Mouse (Mus musculus): ENCODE results near the gene Akr1c14.

- TF ChIP-seq BHLHE40 (IDR thresholded peaks at IDR 0.05; ENCODE audit: low read depth, low read length) = no peak
- no peak for TF ChIP-seq HCFC1 (IDR thresholded peaks at IDR 0.05; ENCODE audit: low read depth, low read length)
- TF ChIP-seq CTCF (conservative IDR thresholded peaks at IDR 0.05 in 1 of 2, IDR thresholded peaks at IDR 0.05 in 1 of 2; ENCODE audit: low read depth in 2 of 2, low read length in 2 of 2) = no peak
- no peak for TF ChIP-seq SIN3A (IDR thresholded peaks at IDR 0.05; ENCODE audit: low read length)
- no peak for TF ChIP-seq CHD2 (IDR thresholded peaks at IDR 0.05; ENCODE audit: low read length)
- TF ChIP-seq EP300 (IDR thresholded peaks at IDR 0.05; ENCODE audit: low read length) = no peak
- no peak for TF ChIP-seq MAX (IDR thresholded peaks at IDR 0.05; ENCODE audit: low read length)
- no peak for TF ChIP-seq KAT2A (IDR thresholded peaks at IDR 0.05; ENCODE audit: insufficient replicate concordance, low read length)
- TF ChIP-seq TCF12 (IDR thresholded peaks at IDR 0.05; ENCODE audit: low read depth, low read length) = no peak
- TF ChIP-seq USF1 (IDR thresholded peaks at IDR 0.05; ENCODE audit: low read depth, low read length) = no peak
- TF ChIP-seq MEF2A (IDR thresholded peaks at IDR 0.05; ENCODE audit: borderline replicate concordance, low read depth, low read length) = no peak
These were observed 585 bp upstream of the Akr1c14 start for GRCm38 (mm10) chr13:4048226-4048625.
